ENCODE assay signal across 23 mouse cellular contexts in the genomic region with DNA sequence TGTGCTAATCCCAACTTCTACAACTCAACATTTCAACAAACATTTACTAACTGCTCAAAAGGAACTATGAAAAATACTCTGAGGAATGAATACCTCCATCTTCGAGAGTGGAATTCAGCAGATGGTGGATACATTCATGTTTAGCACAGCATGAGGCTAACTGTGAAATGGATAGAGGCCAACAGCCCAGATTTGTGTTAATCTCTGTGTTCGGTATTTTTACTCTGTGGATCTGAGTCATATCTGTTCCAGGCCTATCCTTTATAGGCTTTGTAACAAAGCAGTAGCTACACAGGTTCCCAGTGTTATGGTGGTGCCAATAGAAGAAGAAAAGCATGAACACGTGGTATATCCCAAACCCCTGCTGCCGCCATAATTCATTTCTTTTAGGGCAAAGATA.
A peak's percentile ranks its signal among the peaks of the same experiment; 100 is the strongest.
DNase-seq lines count a peak whose midpoint lies in the region; ATAC-seq and TF ChIP-seq lines count a peak whose summit lies in the region.
"Had no signal": no experiment of that assay in that cellular context is flagged by ENCODE, and none has a peak within 500 bp of the region (broad histone marks: within the 10 kb centered on the region; RNA-seq: fewer than 3 reads in every experiment).

No protein-coding gene starts in this region.

- no peaks in the 10 kb centered on the region for H3K36me3 ChIP-seq in forebrain, postnatal 0 days (ENCODE audit: insufficient read depth)
- H3K36me3 ChIP-seq in forebrain, embryonic 13.5 days (ENCODE audit: poor library complexity, severe bottlenecking), result no peaks in the 10 kb centered on the region
- H3K36me3 ChIP-seq in stomach, postnatal 0 days (ENCODE audit: control insufficient read depth, insufficient read depth, low read length), result no peaks in the 10 kb centered on the region
- H3K36me3 ChIP-seq: embryonic facial prominence, embryonic 13.5 days; hindbrain, embryonic 10.5 days; liver, embryonic 12.5 days; midbrain, embryonic 12.5 days; neural tube, embryonic 15.5 days had no signal

- H3K9me3 ChIP-seq in forebrain, postnatal 0 days (ENCODE audit: low read length), result no peaks in the 10 kb centered on the region
- H3K9me3 ChIP-seq in forebrain, embryonic 13.5 days (replicated peaks), result no peaks in the 10 kb centered on the region
- no peaks in the 10 kb centered on the region for H3K9me3 ChIP-seq in stomach, postnatal 0 days (ENCODE audit: control insufficient read depth, low read length)
- H3K9me3 ChIP-seq: embryonic facial prominence, embryonic 13.5 days; hindbrain, embryonic 10.5 days; liver, embryonic 12.5 days; midbrain, embryonic 12.5 days; neural tube, embryonic 15.5 days had no signal

- DNase-seq in forebrain, postnatal 0 days, result peak; percentile 71
- peak; percentile 47 to 48 for DNase-seq in right cerebral cortex, adult 2 months (ENCODE audit: low spot score in 2 of 2)
- DNase-seq in right cerebral cortex, postnatal 14 days, result no peak
- peak; percentile 22 to 63 for DNase-seq in left cerebral cortex, adult 9 months (ENCODE audit: low spot score in 2 of 2)
- DNase-seq in telencephalon, adult 2 months (ENCODE audit: low read depth, low spot score), result peak; percentile 86
- DNase-seq in stomach, postnatal 0 days (ENCODE audit: low spot score), result no peak
- DNase-seq: adrenal gland, postnatal 25 days; gastrocnemius, postnatal 10 days; heart, adult 2 months; lung, embryonic 14.5 days; lung, postnatal 4 days; retina, postnatal 1 day; thymus, postnatal 4 days had no signal

- no peak overlapping the region for H3K27ac ChIP-seq in forebrain, postnatal 0 days (ENCODE audit: low read depth, low read length)
- H3K27ac ChIP-seq in forebrain, embryonic 13.5 days, result no peak overlapping the region
- H3K27ac ChIP-seq in stomach, postnatal 0 days (replicated peaks), result no peak overlapping the region
- H3K27ac ChIP-seq: embryonic facial prominence, embryonic 13.5 days; heart, adult 2 months; hindbrain, embryonic 10.5 days; layer of hippocampus, adult 2 months; liver, embryonic 12.5 days; midbrain, embryonic 12.5 days; neural tube, embryonic 15.5 days had no signal

- TF ChIP-seq CTCF in forebrain, postnatal 0 days (IDR thresholded peaks at IDR 0.05; ENCODE audit: low read depth), result no peak
- TF ChIP-seq CTCF in stomach, postnatal 0 days (IDR thresholded peaks at IDR 0.05; ENCODE audit: low read depth), result no peak

- no peak for TF ChIP-seq EP300 in stomach, postnatal 0 days (optimal IDR thresholded peaks at IDR 0.05)

- no peaks in the 10 kb centered on the region for H3K4me1 ChIP-seq in forebrain, postnatal 0 days (ENCODE audit: insufficient read depth)
- no peaks in the 10 kb centered on the region for H3K4me1 ChIP-seq in forebrain, embryonic 13.5 days
- H3K4me1 ChIP-seq in stomach, postnatal 0 days (replicated peaks; ENCODE audit: control insufficient read depth, insufficient read depth), result no peaks in the 10 kb centered on the region
- H3K4me1 ChIP-seq: embryonic facial prominence, embryonic 13.5 days; hindbrain, embryonic 10.5 days; liver, embryonic 12.5 days; midbrain, embryonic 12.5 days; neural tube, embryonic 15.5 days had no signal

- no peaks in the 10 kb centered on the region for H3K27me3 ChIP-seq in forebrain, postnatal 0 days (ENCODE audit: insufficient read depth, low read length)
- H3K27me3 ChIP-seq in forebrain, embryonic 13.5 days, result no peaks in the 10 kb centered on the region
- no peaks in the 10 kb centered on the region for H3K27me3 ChIP-seq in stomach, postnatal 0 days (ENCODE audit: control insufficient read depth, insufficient read depth, low read length)
- H3K27me3 ChIP-seq: embryonic facial prominence, embryonic 13.5 days; liver, embryonic 12.5 days; midbrain, embryonic 12.5 days; neural tube, embryonic 15.5 days had no signal

- 57% methylated on average over 4 of the region's 4 CpGs for WGBS in forebrain, postnatal 0 days
- WGBS in forebrain, embryonic 13.5 days, result 76% methylated on average over 4 of the region's 4 CpGs
- WGBS in stomach, postnatal 0 days, result 68% methylated on average over 4 of the region's 4 CpGs

- no peak overlapping the region for H3K4me2 ChIP-seq in forebrain, postnatal 0 days (ENCODE audit: low read depth)
- H3K4me2 ChIP-seq in forebrain, embryonic 13.5 days, result no peak overlapping the region
- no peak overlapping the region for H3K4me2 ChIP-seq in stomach, postnatal 0 days (replicated peaks; ENCODE audit: low read depth)
- H3K4me2 ChIP-seq: embryonic facial prominence, embryonic 13.5 days; liver, embryonic 12.5 days; lung, embryonic 14.5 days; midbrain, embryonic 12.5 days; neural tube, embryonic 15.5 days had no signal

- H3K9ac ChIP-seq in forebrain, postnatal 0 days, result no peak overlapping the region
- H3K9ac ChIP-seq in forebrain, embryonic 13.5 days, result no peak overlapping the region
- H3K9ac ChIP-seq in stomach, postnatal 0 days (ENCODE audit: low read length), result no peak overlapping the region
- H3K9ac ChIP-seq: embryonic facial prominence, embryonic 13.5 days; liver, embryonic 12.5 days; lung, embryonic 14.5 days; midbrain, embryonic 12.5 days; neural tube, embryonic 15.5 days had no signal

- peak; percentile 82 for ATAC-seq in forebrain, postnatal 0 days
- no peak for ATAC-seq in forebrain, embryonic 13.5 days
- no peak for ATAC-seq in megakaryocyte, adult 5-6 weeks (ENCODE audit: poor library complexity, severe bottlenecking)
- ATAC-seq in stomach, postnatal 0 days (ENCODE audit: low FRiP score, low TSS enrichment), result no peak
- ATAC-seq: intestine, embryonic 16.5 days; liver, embryonic 12.5 days had no signal

- no peak overlapping the region for H3K4me3 ChIP-seq in forebrain, postnatal 0 days (ENCODE audit: low read depth, low read length)
- H3K4me3 ChIP-seq in forebrain, embryonic 13.5 days, result no peak overlapping the region
- H3K4me3 ChIP-seq in stomach, postnatal 0 days (ENCODE audit: low read depth, low read length), result no peak overlapping the region
- H3K4me3 ChIP-seq: embryonic facial prominence, embryonic 13.5 days; heart, adult 2 months; hindbrain, embryonic 10.5 days; layer of hippocampus, adult 2 months; liver, embryonic 12.5 days; midbrain, embryonic 12.5 days; myocyte; neural tube, embryonic 15.5 days had no signal

Comparison
In these comparisons a context has a peak if more than half of its experiments do, and no peak if none do; other contexts are left out.
1. DNase-seq: peak in forebrain, postnatal 0 days (single experiment), right cerebral cortex, adult 2 months (2 of 2), left cerebral cortex, adult 9 months (2 of 2) and telencephalon, adult 2 months (single experiment); none in right cerebral cortex, postnatal 14 days (single experiment) and stomach, postnatal 0 days (single experiment).